Mouse (Mus musculus): ENCODE data around the gene Tnik. TPM values are rescaled to one million over a fixed set of nuclear protein-coding genes. Genes with fewer than 3 reads are reported as not detected.

The Tnik gene
- total RNA-seq, 2 experiments from 2014 or later, result 172 to 173 TPM

DNA sequence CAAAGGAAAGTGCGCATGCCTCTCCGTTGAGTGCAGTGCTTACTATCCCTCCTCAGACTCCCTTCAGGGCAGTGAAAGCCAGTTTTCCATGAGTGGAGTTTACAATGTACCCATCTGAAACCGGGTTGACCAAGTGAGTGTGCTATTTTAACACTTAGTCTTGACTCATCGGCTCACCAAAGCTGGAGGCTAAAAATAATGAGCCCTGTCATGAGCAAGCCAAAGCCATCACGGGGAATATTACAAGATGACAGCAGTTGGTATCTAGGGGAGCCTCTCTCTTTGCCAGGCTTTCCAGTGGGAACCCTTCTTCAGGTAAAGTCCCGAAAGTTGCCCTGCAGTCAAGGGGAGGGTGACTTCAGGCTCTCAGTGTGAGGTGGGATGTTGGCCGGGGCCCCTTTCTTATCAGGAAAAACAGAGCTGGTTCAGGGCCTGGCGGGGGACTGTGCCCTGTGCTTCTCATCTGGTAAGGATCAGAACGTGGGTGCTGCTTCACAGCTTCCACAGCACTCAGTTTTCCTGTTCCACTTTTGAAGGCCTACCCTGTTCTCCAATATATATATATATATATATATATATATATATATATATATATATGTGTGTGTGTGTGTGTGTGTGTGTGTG, 136.7 kb downstream of the Tnik start:
- DNase-seq (ENCODE audit: low spot score in 2 of 2), result peak in 1 of 2 experiments; percentile 31

DNA sequence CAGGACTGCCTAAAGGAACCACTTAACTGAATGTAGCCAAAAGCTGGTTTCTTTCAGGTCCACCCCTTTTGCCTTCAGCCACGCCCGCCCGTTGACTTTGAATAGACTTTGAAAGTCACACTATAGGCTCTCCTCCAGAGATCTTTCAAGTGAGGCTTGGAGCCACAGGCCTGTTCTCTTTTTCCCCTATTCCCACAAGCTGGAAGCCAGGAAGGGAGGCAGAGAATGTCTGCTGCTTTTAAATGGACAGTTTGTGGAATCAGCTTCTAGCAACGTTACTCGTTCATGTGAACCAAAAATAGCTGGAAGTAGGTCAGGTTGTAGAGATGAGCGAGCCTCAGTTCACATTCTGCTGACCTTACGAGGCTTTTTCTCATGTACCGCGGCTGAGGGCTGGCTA, 138.3 kb downstream of the Tnik start:
- DNase-seq (ENCODE audit: low spot score in 2 of 2), result no peak

DNA sequence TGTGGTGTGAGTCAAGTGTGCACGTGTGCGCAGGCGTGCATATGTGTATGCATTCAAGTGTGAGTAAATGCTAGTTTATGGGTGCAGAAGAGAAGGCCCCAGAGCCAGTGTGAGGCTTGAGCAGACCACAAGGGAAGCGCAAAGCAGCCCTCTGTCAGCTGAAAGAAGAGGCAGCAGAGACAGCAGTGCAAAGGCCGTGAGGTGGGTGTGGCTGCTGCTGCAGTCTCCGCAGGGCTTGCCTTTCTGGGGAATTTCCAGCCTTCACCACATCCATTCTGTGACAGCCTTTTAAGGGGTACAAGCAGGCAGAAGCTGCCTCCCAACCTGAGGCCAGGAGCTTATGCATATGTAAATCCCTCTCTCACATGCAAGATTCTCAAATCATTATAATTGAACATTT, 139.2 kb downstream of the Tnik start:
- peak in 1 of 2 experiments; percentile 33 for DNase-seq (ENCODE audit: low spot score in 2 of 2)

- DNase-seq (ENCODE audit: low spot score in 2 of 2), result no peak
These were observed 142.4 kb downstream of the Tnik start for GRCm38 (mm10) chr3:28405391-28405790.

GRCm38 (mm10) chr3:28408859-28409459, 145.9 kb downstream of the Tnik start:
- peak; percentile 60 to 62 for DNase-seq (ENCODE audit: low spot score in 2 of 2)

DNA sequence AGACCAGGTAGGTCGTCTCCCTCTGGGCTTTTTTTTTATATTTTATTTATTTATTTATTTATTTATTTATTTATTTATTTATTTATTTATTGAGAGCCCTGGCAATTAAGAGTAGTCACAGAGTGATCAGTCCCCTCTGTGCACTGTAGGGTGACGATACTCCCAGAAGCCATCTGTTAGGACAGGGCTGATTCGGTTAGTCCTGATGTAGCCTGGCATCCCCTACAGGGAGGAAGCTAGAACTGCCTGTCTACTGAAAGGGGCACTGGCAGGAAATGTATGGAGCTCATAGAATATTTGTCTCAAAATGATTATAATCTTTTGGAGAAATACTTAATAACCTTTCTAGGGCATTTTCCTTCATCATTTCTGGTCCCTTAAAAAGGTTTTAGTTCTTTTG, 147.3 kb downstream of the Tnik start:
- DNase-seq (ENCODE audit: low spot score in 2 of 2), result no peak

GRCm38 (mm10) chr3:28415986-28416385, 153.0 kb downstream of the Tnik start:
- DNase-seq (ENCODE audit: low spot score in 2 of 2), result no peak

GRCm38 (mm10) chr3:28417091-28417715, 154.2 kb downstream of the Tnik start:
- DNase-seq (ENCODE audit: low spot score in 2 of 2), result no peak

- DNase-seq (ENCODE audit: low spot score in 2 of 2), result no peak
These were observed 157.2 kb downstream of the Tnik start for GRCm38 (mm10) chr3:28420194-28420593.

- DNase-seq (ENCODE audit: low spot score in 2 of 2), result no peak
These were observed 157.7 kb downstream of the Tnik start for GRCm38 (mm10) chr3:28420698-28421097.

GRCm38 (mm10) chr3:28421798-28422197, 158.8 kb downstream of the Tnik start:
- DNase-seq (ENCODE audit: low spot score in 2 of 2), result no peak

- DNase-seq (ENCODE audit: low spot score in 2 of 2), result no peak
These were observed 159.2 kb downstream of the Tnik start for GRCm38 (mm10) chr3:28422221-28422620.

DNA sequence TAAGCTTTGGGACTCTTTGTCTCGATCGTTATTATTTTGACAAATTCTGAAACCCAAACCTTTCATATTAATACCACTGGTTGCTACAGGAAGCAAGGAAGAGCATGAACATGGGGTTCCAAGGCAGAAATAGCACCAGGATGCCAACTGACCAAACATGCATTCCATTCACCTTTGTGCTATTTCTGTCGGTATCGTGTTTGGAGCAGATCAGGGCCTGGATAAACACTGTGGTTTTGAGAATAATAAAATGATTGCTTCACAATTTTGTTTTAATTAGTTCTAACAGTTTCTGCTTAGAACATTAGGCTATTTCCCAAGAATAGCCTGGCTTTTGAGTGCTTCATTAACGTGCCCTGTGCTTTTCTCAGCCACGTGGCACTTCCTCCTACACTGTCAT, 162.9 kb downstream of the Tnik start:
- no peak for DNase-seq (ENCODE audit: low spot score in 2 of 2)

- no peak for DNase-seq (ENCODE audit: low spot score in 2 of 2)
These were observed 168.4 kb downstream of the Tnik start for GRCm38 (mm10) chr3:28431459-28431858.

- no peak for DNase-seq (ENCODE audit: low spot score in 2 of 2)
These were observed 169.3 kb downstream of the Tnik start for GRCm38 (mm10) chr3:28432321-28432720.

DNA sequence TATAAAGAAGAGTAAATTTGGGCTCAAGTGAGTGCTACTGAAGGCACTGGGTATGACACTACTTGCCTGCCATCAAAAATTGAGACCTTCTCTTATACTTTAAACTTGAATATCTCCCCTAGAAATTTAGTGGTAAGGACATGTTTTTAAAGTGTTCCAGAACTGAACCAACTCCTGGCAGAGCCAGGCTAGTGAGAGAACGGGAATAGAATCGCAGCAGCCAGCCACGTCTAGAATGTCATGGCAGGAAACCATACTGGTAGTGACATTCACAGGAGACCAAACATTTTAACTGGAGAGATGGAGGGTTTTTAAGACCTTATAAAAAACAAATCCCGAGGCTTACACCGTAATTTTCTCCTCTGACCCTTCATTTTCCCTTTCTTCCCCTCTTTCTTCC, 172.5 kb downstream of the Tnik start:
- DNase-seq (ENCODE audit: low spot score in 2 of 2), result no peak

DNA sequence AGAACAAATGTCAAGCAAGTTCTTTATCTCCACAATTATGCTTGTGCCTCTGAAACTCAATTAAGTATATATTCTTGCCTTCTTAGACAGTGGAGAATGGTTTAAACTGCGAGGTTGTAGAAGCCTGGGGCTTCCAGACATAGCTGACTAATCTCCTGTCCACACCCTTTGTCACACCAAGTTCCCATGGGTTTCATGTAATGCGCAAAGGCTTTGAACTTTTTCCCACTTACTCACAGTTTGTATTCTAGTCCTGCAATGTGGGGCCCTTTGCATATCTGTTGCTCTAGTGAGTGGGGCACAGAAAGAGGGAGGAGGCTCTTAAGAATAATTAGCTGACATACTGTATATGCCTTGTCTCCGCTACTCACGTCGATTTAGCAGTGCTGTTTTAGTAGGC, 174.4 kb downstream of the Tnik start:
- no peak for DNase-seq (ENCODE audit: low spot score in 2 of 2)

DNA sequence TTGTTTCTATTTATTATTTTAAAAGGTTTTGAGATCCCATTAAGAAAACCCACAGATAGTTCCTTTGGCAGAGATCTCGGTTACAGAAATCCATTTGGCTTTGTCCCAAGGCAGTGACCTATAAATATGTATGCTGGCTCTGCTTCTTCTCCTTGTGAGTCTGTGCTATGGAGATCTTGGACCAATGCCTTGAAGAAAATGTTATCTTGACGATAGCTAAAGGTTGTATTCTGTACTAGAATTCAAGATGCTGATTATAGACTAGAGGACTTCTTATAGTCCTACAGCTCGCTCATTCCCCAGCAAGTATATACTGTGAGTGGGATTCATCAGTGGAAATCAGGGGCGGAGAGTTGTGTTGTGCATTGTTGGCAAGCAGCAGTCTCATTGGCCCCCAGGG, 178.5 kb downstream of the Tnik start:
- DNase-seq (ENCODE audit: low spot score in 2 of 2), result peak; percentile 24 to 29

DNA sequence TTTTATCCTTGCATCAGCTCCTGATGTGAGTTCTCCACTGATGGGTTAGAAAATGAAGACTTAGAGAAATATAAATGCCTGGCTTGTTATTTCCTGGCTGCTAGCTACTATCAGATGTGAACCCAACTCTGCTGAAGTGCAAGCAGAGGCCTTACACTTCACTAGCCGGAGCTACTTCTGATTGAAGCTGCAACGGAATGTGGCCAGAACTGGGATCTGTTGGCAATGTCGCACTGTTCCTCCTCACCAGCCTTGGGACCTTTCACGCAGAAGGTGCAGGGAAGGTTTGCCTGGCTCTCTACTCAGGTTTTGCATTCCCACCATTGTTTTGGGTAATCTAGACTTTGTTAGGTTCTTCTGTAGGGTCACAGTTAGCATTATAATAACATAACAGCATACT, 179.1 kb downstream of the Tnik start:
- DNase-seq (ENCODE audit: low spot score in 2 of 2), result no peak

- no peak for DNase-seq (ENCODE audit: low spot score in 2 of 2)
These were observed 184.9 kb downstream of the Tnik start for GRCm38 (mm10) chr3:28447950-28448349.

DNA sequence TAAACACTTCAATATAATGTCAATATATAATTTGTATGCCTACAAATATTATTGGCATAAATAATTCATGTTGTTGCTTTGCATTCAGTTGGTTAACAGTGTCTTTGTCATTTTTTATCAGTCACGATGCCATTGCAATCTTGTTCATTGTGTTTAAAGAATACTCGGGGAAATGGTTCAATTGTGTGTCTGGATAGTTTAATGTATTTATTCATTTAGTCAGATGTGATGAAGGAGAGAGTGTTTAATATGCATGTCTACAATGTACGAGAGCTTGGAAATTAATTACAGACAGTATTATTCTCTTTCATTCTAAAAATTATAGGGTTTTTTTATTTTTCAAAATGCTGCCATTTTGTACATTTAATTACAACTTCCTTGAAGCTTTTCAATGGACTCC, 190.4 kb downstream of the Tnik start:
- DNase-seq (ENCODE audit: low spot score in 2 of 2), result no peak

- DNase-seq (ENCODE audit: low spot score in 2 of 2), result no peak
These were observed 193.8 kb downstream of the Tnik start for GRCm38 (mm10) chr3:28456842-28457241.

DNA sequence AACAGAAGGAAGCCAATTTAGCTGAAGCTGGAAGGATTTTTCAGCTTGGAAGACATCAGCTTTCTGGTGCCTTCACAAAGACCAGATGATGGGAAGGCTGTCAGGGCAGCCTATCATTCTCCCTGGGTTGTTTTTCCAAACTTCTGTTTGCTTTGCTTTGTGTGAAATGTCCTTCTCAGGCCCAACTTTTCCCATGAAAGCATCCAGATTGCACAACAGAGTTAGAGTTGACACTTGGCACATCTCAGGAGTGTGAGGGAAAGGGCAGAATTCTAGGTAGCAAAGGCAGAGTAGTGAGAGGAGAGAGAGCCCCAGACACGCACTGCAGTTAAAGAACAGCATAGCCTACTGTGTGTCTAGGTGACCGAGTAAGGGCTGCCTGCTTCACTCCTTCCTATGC, 194.5 kb downstream of the Tnik start:
- DNase-seq (ENCODE audit: low spot score in 2 of 2), result no peak

Data from left cerebral cortex, adult 18-20 months (tissue).